Mouse (Mus musculus) lung, embryonic 14.5 days (tissue): Measurements from ENCODE around the gene Hoxa9. TPM values are rescaled to one million over a fixed set of nuclear protein-coding genes. Genes with fewer than 3 reads are reported as not detected.

Source experiments
- ATAC-seq: fragments of 200-750 bp; cut with Nextera tagmentation; 2 replicates; pipeline ENCODE4 v1.8.0; 2017; ENCODE audit warnings: mild to moderate bottlenecking, moderate TSS enrichment, moderate library complexity; ENCODE audit not compliant: insufficient read depth
- DNase-seq: peaks from one replicate; pipeline ENCODE4 v3.0.0-alpha.2; 2015
- H3K27ac ChIP-seq: fragments of 300-500 bp; sonication (generic); 2 replicates; pipeline ENCODE4 v1.5.1; 2014; ENCODE audit warnings: low read depth, mild to moderate bottlenecking, moderate library complexity
- H3K27me3 ChIP-seq: fragments of 300-500 bp; sonication (generic); 2 replicates; pipeline ENCODE4 v1.6.1; 2014; ENCODE audit warnings: low read length, control low read depth; ENCODE audit not compliant: insufficient read depth
- H3K36me3 ChIP-seq: fragments of 300-500 bp; sonication (generic); 2 replicates; pipeline ENCODE4 v1.6.1; 2014; ENCODE audit warnings: control low read depth; ENCODE audit not compliant: insufficient read depth
- H3K4me1 ChIP-seq: fragments of 300-500 bp; sonication (generic); 2 replicates; pipeline ENCODE4 v1.6.1; 2014; ENCODE audit warnings: antibody characterized with exemption, control low read depth; ENCODE audit not compliant: insufficient read depth
- H3K4me2 ChIP-seq: fragments of 300-500 bp; sonication (generic); 2 replicates; pipeline ENCODE4 v1.6.1; 2014; ENCODE audit warnings: mild to moderate bottlenecking
- H3K4me3 ChIP-seq: fragments of 300-500 bp; sonication (generic); 2 replicates; pipeline ENCODE4 v1.5.1; 2014; ENCODE audit warnings: low read depth, low read length
- H3K9ac ChIP-seq: fragments of 300-500 bp; sonication (generic); 2 replicates; pipeline ENCODE4 v1.6.1; 2014
- H3K9me3 ChIP-seq: fragments of 300-500 bp; sonication (generic); 2 replicates; pipeline ENCODE4 v1.6.1; 2016; ENCODE audit warnings: low read depth, low read length, control low read depth
- CTCF ChIP-seq: IDR thresholded peaks from 2 replicates; pipeline ENCODE4 v1.5.1; 2016; ENCODE audit warnings: antibody characterized with exemption, low read depth
- WGBS: fragments of 180-500 bp; shearing (Covaris S2); extraction: QIAGEN DNeasy Blood & Tissue Kit; methylation state at CpG from one replicate; pipeline ENCODE4 v1.1.7; 2014; 5-methylcytosine and 5-hydroxymethylcytosine counted together
- polyA plus RNA-seq: library from polyadenylated mRNA; unstranded; fragments of >200 nt; fragmentation: Nextera tagmentation; extraction: Ambion mirVana; gene quantifications from 2 replicates; pipeline ENCODE4 v1.2.1, GENCODE M21; 2014

The Hoxa9 gene
- polyA plus RNA-seq, 1 experiment from 2014 or later: not detected

- DNase-seq (no peak), ATAC-seq (no peak)
- peak overlapping the region; percentile 25 for H3K4me3 ChIP-seq
- peaks cover 100% of the 10 kb centered on the region for H3K27me3 ChIP-seq
- H3K4me1 ChIP-seq: no peaks in the 10 kb centered on the region
- no peaks in the 10 kb centered on the region for H3K9me3 ChIP-seq
- TF ChIP-seq CTCF: no peak
- no peaks in the 10 kb centered on the region for H3K36me3 ChIP-seq
- H3K9ac ChIP-seq: no peak overlapping the region
- 2% methylated on average over 69 of the region's 69 CpGs for WGBS
- H3K4me2 ChIP-seq: peak overlapping the region; percentile 45
- H3K27ac ChIP-seq: no peak overlapping the region
Measured at GRCm38 (mm10) chr6:52225612-52226568, 5.0 kb downstream of the Hoxa9 start.

GRCm38 (mm10) chr6:52224895-52225611 is 5.8 kb downstream of the Hoxa9 start:
- no peak for DNase-seq
- no peak for TF ChIP-seq CTCF
- Histone ChIP-seq H3K36me3 (no peaks in the 10 kb centered on the region), H3K27ac (no peak overlapping the region), H3K4me3 (peak overlapping the region; percentile 25; the same call in 1 of the 2 replicates), H3K4me2 (peak overlapping the region; percentile 45; the same call in 1 of the 2 replicates), H3K9me3 (no peaks in the 10 kb centered on the region), H3K9ac (no peak overlapping the region), H3K27me3 (peaks cover 100% of the 10 kb centered on the region), H3K4me1 (no peaks in the 10 kb centered on the region)
- 2% methylated on average over 35 of the region's 36 CpGs for WGBS
- no peak for ATAC-seq

- Histone ChIP-seq H3K9ac (no peak overlapping the region; the same call in 1 of the 2 replicates), H3K36me3 (no peaks in the 10 kb centered on the region), H3K27me3 (peaks cover 100% of the 10 kb centered on the region), H3K27ac (no peak overlapping the region), H3K4me3 (peak overlapping the region; percentile 5; the same call in 1 of the 2 replicates), H3K4me2 (peak overlapping the region; percentile 23; the same call in 1 of the 2 replicates), H3K9me3 (no peaks in the 10 kb centered on the region), H3K4me1 (no peaks in the 10 kb centered on the region)
- TF ChIP-seq CTCF: no peak
- 9% methylated on average over 24 of the region's 24 CpGs for WGBS
- ATAC-seq (no peak), DNase-seq (no peak)
Measured at GRCm38 (mm10) chr6:52223939-52224760, 6.7 kb downstream of the Hoxa9 start.

GRCm38 (mm10) chr6:52222729-52223128 is 8.2 kb downstream of the Hoxa9 start:
- Histone ChIP-seq H3K9ac (no peak overlapping the region), H3K9me3 (no peaks in the 10 kb centered on the region), H3K36me3 (no peaks in the 10 kb centered on the region), H3K27ac (no peak overlapping the region), H3K4me1 (no peaks in the 10 kb centered on the region), H3K4me2 (no peak overlapping the region), H3K4me3 (no peak overlapping the region), H3K27me3 (peaks cover 100% of the 10 kb centered on the region)
- ATAC-seq: no peak
- WGBS: 47% methylated on average over 13 of the region's 13 CpGs
- DNase-seq: no peak
- no peak for TF ChIP-seq CTCF

GRCm38 (mm10) chr6:52221993-52222685 is 8.8 kb downstream of the Hoxa9 start:
- ATAC-seq (peak; percentile 2; the same call in 1 of the 2 replicates), DNase-seq (no peak)
- Histone ChIP-seq H3K36me3 (no peaks in the 10 kb centered on the region), H3K27ac (no peak overlapping the region), H3K4me1 (no peaks in the 10 kb centered on the region), H3K27me3 (peaks cover 100% of the 10 kb centered on the region), H3K4me3 (peak overlapping the region; percentile 58), H3K4me2 (peak overlapping the region; percentile 94), H3K9me3 (no peaks in the 10 kb centered on the region), H3K9ac (no peak overlapping the region)
- TF ChIP-seq CTCF: no peak
- WGBS: 22% methylated on average over 21 of the region's 21 CpGs

GRCm38 (mm10) chr6:52221337-52221992 is 9.4 kb downstream of the Hoxa9 start, which contains the start of gene Hoxa7:
Gene Hoxa7, minus strand, starts transcription at chr6:52221854.
- Histone ChIP-seq H3K4me2 (peak within 1 kb of the TSS; percentile 94), H3K4me1 (no peaks in the 10 kb centered on the region), H3K27ac (no peak within 1 kb of the TSS), H3K9ac (peak within 1 kb of the TSS; percentile 67), H3K36me3 (no peaks in the 10 kb centered on the region), H3K9me3 (no peaks in the 10 kb centered on the region), H3K4me3 (peak within 1 kb of the TSS; percentile 58), H3K27me3 (peaks cover 99% of the 10 kb centered on the region)
- DNase-seq (peak; percentile 97), ATAC-seq (peak; percentile 51)
- 2% methylated on average over 46 of the region's 46 CpGs for WGBS
- TF ChIP-seq CTCF: peak; percentile 99
